Mouse (Mus musculus) WW6 (cell line): ENCODE results near the gene Arid5a.

ENCODE experiments used
- DNase-seq: peaks from one replicate; pipeline ENCODE4 v3.0.0-alpha.2; 2013; ENCODE audit warnings: low read depth, low spot score

Arid5a gene

DNA sequence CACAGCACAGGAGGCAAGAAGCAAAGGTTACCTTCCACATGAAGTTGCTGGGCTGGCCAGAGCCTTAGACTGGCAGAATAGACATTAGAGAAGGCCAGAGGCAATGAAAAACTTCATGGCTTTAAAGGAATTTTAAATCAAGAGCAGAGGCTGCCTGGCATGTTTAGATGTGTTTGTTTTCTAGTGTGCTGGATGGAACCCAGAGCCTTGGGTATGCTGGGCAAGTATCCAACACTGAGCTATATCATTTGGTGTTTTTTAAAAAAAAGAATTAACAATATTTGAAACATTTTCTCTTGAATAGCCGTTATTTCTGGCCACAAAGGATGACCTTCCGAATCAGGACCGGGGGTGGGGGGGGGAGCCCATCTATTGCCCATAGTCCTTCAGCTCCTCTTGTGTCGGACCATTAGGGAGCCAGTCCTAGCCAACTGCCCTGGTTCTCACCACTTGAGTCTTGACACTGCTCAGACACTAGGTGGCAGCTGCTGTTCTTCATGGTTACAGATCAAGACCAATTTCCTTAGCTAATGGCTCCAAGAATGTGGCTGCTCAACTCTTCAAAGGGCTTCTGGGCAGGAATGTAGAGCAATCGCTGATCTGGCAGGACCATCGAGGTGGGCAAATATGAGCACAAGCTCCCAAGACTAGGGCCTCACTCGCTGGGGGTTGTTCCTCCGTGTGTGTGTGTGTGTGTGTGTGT lies 16.4 kb downstream of the Arid5a start:
- DNase-seq: no peak

DNA sequence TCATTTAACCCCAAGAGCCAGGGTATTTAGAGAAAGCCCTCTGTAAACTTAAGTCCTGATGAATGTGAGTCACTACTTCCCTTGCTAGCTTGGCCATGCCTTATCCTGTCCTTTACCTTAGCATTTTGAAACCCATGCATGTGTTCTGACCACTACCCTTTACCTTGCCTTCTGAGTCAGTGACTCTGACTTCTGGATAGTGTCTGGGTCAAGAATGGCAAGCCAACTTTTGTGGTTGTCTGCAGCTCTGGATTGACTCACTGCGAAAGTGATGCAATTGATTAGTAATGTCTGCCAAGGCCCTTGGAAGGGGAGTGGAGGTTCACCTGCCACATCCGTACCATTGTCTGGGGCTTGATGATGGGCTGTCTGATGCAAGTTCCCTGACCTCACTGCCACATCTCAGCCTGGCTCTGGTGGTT lies 18.4 kb downstream of the Arid5a start:
- DNase-seq: no peak

DNA sequence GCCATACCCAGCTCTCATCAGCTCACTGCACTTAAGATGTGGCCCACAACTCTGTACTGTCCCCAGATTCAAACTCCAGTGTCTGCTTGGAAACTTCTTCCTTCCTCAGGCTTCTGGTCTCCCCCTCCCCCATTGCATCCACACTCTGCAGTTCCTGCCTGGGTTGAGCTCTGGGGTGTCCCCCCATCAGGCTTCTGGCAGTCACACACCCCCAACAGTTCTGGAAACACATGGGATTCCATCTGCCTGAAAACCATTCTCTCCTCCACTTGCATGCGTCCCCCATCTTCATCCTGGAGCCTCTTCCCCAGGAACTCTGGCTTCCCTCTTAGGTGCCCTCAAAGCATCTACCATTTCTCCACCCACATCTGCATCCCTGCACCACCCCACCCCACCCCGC lies 19.3 kb downstream of the Arid5a start:
- no peak for DNase-seq

DNA sequence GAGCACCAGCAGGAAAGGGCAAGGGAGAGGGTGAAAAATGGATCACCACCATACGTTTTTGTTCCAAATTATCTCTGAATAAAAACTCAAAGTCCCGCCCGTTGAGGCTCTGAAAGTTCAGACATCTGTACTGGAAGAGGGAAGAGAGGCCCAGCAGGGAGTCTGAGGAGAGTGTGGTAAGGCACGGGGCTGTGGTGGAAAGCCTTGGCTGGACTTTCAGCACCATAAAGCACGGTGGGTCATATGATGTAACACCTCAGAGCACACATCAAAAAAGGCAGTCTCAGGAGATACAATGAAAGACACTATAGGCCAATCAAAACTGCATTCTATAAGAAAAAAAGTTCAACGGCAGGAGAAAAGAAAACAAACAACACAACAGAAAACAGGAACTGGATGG lies 24.2 kb downstream of the Arid5a start:
- DNase-seq: no peak

DNA sequence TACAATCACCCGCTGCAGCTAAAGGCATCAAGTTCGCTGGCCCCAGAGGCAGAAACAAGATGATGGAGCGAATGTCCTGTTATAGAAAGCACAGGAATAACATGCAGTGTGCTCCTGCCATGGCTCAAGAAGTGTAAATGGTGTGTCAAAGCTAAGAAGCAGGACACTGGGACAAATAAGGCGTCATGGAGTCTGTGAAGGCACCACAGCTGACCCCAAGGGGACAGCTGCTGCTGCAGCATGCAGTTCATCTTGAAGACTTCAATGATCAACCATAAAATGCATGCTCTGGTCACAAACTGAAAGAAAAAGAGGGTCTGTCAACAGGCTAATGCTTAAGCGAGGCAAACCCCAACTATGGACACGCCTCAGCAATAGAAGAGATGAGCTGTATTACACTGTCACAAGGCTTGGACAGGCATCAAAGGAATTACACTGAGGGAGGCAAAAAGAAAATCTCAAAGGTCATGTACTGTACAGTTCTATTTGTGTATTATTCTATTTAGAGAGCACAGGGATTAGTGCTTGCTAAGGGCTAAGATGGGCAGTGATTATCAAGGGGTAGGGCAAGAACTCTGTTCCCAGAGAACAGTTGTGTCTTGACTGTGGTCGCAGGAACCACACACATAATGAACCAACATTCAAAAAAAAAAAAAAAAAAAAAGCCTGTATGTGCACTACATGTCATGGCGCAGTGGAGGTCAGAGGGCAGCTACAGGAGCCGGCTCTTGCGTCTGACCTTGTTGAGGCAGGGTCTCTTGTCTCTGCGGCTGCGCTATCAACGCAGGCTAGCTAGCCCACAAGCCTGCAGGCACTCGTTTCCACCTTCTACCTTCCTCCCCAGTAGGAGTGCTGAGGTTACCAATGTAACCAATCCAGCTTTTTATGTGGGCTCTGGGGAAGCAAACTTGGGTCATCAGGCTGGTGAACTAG lies 25.7 kb downstream of the Arid5a start:
- DNase-seq: no peak

DNA sequence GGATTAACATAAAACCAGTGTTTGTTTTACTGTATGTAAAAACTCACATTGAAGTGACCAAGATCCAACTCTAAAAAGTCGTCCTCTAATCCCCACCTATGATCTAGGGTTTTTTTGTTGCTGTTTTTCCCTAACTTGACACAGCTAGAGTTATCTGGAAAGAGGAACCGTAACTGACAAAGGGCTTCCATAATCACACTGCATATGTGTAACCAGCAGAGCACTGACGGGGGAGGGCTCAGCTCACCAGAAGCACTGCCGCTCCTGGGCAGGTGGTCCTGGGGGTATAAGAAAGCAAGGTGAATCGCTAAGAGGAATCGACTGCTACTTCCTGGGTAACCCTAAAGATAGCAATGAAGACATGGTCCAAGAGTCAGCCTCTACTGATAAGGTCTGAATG lies 35.0 kb downstream of the Arid5a start:
- no peak for DNase-seq

DNA sequence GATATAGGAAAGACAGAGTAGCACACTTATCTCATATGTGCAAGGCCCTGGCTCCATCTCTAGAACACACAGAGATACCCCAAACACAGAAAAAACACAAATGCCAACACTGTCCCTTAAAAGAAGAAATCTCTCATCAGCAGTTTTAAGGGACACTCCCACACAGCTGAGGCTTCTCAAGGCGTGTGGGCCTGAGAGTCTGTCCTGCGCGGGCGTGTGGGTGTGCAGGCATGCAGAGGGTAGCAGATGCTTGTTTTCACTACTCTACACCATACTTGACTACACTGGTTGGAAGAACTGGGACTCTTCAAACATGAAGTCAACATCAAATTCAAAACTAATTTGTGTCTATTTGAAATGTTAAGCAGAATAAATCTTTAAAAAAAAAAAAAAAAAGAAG lies 44.8 kb downstream of the Arid5a start:
- no peak for DNase-seq

DNA sequence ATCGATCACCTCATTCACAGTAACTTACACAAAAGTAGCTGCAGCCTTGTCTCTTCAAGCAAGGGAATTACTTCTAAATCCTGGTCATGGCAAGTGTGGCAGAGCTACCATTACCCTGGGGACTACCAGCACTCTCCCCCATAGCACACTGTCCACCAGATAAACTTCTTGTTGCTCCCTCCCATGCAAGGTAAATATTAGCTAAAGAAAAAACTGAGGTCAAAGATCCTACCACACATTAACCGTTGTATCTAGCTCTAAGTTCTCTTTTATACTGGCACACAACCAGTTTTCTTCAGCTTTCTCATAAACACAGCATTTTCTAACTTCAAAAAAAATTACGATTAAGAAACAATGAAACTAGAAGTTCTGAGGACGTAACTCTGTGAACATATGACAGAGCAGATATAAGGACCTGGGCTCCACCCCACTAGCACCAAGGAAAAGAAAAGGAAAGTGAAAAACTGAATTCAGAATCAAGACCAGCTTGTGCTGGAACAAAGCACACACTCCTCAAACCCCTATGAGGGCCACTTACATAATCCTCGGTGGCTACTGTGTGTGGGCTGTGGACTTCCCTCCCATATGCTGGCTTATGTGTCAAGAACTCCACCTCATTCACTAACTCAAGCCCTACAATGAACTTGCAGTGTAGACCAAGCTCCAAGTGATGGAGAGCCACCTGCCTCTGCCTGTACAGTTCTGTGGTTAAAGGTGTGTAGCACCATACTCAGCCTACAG lies 49.6 kb downstream of the Arid5a start:
- no peak for DNase-seq

DNA sequence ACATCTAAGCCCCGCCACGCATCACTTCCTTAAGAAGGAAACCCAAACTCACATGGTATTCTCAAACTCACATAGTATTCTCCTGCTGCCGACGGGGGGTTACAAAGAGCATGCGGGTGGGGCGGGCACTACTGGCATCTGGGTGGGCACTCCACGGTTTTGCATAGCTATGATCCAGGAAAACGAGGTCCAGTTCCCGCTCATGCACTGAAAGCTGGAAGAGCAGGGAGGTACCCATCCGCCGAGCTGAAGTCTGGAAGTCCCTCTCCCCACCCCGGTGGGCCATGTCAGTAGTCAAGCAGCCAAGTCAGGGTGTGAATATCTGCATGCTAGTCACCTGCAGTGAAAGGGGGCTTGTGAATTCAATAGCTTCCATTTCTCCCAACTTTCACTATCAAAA lies 60.2 kb downstream of the Arid5a start:
- no peak for DNase-seq

DNA sequence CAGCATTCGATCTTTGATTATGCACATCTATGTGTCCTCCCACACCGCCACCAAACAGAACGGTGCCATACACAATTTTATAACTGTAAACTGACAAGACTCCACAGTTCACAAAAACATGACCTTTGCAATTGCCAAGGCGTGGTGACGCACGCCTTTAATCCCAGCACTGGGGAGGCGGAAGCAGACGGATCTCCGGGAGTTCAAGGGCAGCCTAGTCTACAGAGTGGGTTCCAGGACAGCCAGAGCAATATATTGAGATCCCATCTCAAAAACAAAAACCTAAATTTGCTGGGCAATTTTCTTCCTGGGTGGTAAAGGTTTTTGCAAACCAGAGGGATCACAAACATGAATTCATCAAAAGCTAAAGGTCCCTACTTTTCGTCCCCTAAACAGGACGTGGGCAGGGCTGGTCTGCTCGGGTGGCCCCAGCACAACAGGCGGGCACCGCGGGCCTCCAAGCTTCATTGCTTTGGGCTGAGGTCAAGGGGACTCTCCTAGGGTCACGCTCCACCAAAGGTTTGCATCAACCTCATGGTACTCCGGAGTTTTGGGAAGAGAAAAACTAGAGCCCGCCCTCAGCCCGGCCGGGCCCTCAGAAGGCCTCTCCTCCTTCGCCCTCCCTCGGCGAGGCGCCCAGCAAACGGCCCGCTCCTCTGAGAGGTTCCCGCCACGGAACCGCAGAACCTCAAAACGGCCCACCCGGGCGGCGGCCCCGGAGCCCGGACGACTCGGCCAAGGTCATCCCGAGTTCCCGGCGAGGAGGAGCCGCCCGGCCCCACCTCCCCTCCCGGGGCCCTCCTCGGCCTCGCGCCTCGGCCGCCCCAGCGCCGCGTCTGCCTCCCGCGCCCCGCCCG lies 60.8 kb downstream of the Arid5a start:
- DNase-seq: no peak

DNA sequence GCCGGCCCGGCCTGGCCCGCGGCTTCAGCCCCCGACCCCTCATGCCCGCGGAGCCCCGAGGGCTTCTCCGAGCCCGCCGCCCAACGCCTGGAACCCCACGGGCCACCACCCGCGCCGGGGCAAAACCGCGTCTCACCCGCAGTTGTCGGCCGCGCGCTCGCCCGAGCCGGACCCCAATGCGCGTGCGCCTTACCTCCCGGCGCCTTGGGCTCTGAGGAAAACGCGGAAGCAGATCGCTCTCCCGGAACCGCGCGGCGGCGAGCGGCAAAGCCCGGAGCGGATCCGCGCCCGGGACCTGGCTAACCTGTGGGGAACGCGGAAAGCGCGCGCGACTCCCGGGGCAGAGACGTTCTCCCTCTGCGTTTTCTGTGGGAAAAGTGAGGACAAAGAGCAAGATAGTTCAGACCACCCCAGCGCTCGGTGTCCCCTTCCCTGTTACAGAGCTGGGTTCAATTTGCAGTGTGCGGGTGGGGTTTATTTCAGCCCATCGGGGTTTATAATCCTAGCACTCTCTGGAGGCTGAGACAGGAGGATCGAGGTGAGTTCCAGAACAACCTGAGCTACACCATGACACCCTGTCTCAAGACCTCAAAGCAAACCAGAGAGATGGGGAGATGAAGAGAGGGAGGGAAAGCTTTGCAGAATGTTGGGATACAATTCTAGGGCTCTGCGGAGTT lies 61.6 kb downstream of the Arid5a start, which contains the start of gene Kansl3:
Gene Kansl3 (minus strand): TSS at position 213 of the 677 bp plus-strand sequence.
- peak; percentile 78 for DNase-seq

DNA sequence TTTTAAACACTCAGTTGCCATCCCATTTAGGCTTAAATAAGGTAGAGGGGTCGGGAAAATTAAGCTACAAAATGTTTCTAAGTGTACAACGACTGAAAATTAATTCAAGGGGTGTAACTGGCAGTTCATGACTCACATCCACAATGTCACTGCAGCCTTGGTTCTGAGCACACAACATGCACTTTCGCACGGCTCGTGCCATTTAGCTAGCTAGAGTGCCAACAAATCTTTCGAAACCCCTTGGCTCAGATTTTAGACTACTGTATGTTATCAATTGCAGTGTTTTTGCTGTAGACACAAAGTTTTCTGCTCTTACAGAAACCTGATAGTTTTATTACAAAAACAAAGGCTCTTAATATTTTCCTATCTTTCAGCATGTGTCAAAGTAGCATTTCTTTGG lies 63.4 kb downstream of the Arid5a start:
- no peak for DNase-seq

DNA sequence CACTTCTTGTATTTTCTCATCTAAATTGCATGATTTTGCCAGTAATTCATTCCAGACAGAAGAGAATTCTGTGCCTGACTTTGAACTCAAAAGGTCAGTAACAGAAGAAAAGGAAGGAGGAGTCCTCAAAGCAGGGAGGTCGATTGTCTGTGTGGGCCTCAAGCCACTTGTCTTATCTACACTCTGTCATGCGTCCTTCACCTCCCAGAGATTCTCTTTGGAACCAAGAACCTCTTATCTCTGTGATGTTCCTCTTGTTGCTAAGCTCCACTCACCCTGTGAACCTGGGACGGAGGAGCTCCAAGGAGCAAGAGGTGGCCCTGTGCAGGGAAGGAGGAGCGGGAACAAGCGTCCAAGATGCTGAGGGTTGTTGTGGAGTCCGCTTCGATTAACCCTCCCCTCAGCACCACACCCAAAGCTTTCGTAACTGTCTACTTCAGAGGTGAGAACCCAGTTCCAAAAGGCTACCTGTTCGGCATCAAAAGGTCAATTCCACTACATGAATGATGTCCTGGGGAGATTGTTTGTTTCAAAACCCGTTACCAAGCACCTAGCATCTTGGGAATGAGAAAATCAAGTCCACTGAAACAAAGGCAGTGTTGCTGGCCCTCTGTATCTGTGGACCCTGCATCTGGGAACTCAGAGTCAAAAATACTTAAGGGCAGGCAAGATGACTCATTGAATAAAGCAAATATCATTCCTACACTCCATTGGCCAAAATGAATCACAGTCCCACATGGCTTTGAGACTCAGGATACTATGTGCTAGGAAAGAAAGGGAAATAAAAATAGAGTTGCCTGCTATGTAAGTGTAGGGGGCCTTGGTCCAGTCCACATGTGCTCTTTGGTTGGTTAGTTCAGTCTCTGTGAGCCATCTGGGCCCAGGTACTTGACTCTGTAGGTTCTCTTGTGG lies 64.7 kb downstream of the Arid5a start, which contains the start of gene Fer1l5:
Gene Fer1l5 (plus strand): TSS at position 358 of the 912 bp plus-strand sequence.
- DNase-seq: no peak
